Mouse (Mus musculus) activated CD4-positive, CD25-positive, alpha-beta regulatory T cell, adult 4 months (primary cell): ENCODE measurements around the gene Usp7. TPM values are rescaled to one million over a fixed set of nuclear protein-coding genes. Genes with fewer than 3 reads are reported as not detected.
"Not testable (repeated sequence)": the region's sequence is repeated elsewhere in the genome, so short reads cannot be mapped to it uniquely, and the experiment has no call there.

Experiments used
- ATAC-seq: one replicate; pipeline ENCODE4 v1.8.0; 2017
- polyA plus RNA-seq, 2 experiments: library from polyadenylated mRNA; unstranded; fragments of 100-300 nt; shearing (Covaris generic); gene quantifications; one replicate each; pipeline ENCODE4 v1.2.1; 2017

The Usp7 gene
- polyA plus RNA-seq, 2 experiments from 2014 or later, result 35.0 to 48.0 TPM

GRCm38 (mm10) chr16:8748175-8748846, 43.8 kb downstream of the Usp7 start:
- ATAC-seq, result no peak

- no peak for ATAC-seq
These were observed 44.3 kb downstream of the Usp7 start for GRCm38 (mm10) chr16:8747772-8748171.

- no peak for ATAC-seq
These were observed 45.6 kb downstream of the Usp7 start for GRCm38 (mm10) chr16:8746509-8746908.

GRCm38 (mm10) chr16:8745751-8746150, 46.4 kb downstream of the Usp7 start:
- ATAC-seq, result peak; percentile 40

- ATAC-seq, result no peak
These were observed 48.1 kb downstream of the Usp7 start for GRCm38 (mm10) chr16:8743989-8744388.

- no peak for ATAC-seq
These were observed 50.4 kb downstream of the Usp7 start for GRCm38 (mm10) chr16:8741697-8742096.

GRCm38 (mm10) chr16:8741110-8741509, 51.0 kb downstream of the Usp7 start:
- ATAC-seq, result no peak

- ATAC-seq, result peak; percentile 88
These were observed 53.3 kb downstream of the Usp7 start for GRCm38 (mm10) chr16:8738542-8739514.

GRCm38 (mm10) chr16:8737666-8738541, 54.2 kb downstream of the Usp7 start:
- ATAC-seq, result peak; percentile 24

GRCm38 (mm10) chr16:8737341-8737665, 54.8 kb downstream of the Usp7 start:
- no peak for ATAC-seq

- no peak for ATAC-seq
These were observed 55.4 kb downstream of the Usp7 start for GRCm38 (mm10) chr16:8736757-8737156.

- ATAC-seq, result no peak
These were observed 56.1 kb downstream of the Usp7 start for GRCm38 (mm10) chr16:8736032-8736431.

GRCm38 (mm10) chr16:8734693-8735092, 57.4 kb downstream of the Usp7 start:
- no peak for ATAC-seq

- ATAC-seq, result no peak
These were observed 58.5 kb downstream of the Usp7 start for GRCm38 (mm10) chr16:8733624-8734023.

GRCm38 (mm10) chr16:8732450-8732849, 59.7 kb downstream of the Usp7 start:
- not testable (repeated sequence) for ATAC-seq

- no peak for ATAC-seq
These were observed 60.5 kb downstream of the Usp7 start for GRCm38 (mm10) chr16:8731630-8732029.

- ATAC-seq, result peak; percentile 40
These were observed 63.9 kb downstream of the Usp7 start for GRCm38 (mm10) chr16:8728111-8728748.

- ATAC-seq, result no peak
These were observed 66.3 kb downstream of the Usp7 start for GRCm38 (mm10) chr16:8725807-8726206.

- no peak for ATAC-seq
These were observed 68.1 kb downstream of the Usp7 start for GRCm38 (mm10) chr16:8724031-8724430.

- ATAC-seq, result peak; percentile 50
These were observed 71.7 kb downstream of the Usp7 start for GRCm38 (mm10) chr16:8720447-8720846.

GRCm38 (mm10) chr16:8717744-8718143, 74.4 kb downstream of the Usp7 start:
- no peak for ATAC-seq

GRCm38 (mm10) chr16:8716300-8716699, 75.8 kb downstream of the Usp7 start:
- ATAC-seq, result no peak
